In genomic region chr12:99406254-99406653, GRCm38 (mm10) we compare ENCODE assay signal across 9 mouse cellular contexts.
DNase-seq lines count a peak whose midpoint lies in the region; ATAC-seq and TF ChIP-seq lines count a peak whose summit lies in the region.
"Had no signal": no experiment of that assay in that cellular context is flagged by ENCODE, and none has a peak within 500 bp of the region (broad histone marks: within the 10 kb centered on the region; RNA-seq: fewer than 3 reads in every experiment).

No protein-coding gene starts in this region.

- H3K36me3 ChIP-seq in heart, embryonic 16.5 days (ENCODE audit: control insufficient read depth, insufficient read depth), result no peaks in the 10 kb centered on the region; the same call in 1 of the 2 replicates
- no peaks in the 10 kb centered on the region for H3K36me3 ChIP-seq in midbrain, postnatal 0 days (ENCODE audit: insufficient read depth, low read length)

- H3K27ac ChIP-seq in heart, embryonic 16.5 days (ENCODE audit: low read length), result peak overlapping the region; percentile 39; the same call in 1 of the 2 replicates
- no peak overlapping the region for H3K27ac ChIP-seq in midbrain, postnatal 0 days (ENCODE audit: low read depth, low read length)
- H3K27ac ChIP-seq: limb, embryonic 12.5 days had no signal

- no peak overlapping the region for H3K9ac ChIP-seq in heart, embryonic 16.5 days (ENCODE audit: low read length)
- no peak overlapping the region for H3K9ac ChIP-seq in midbrain, postnatal 0 days (replicated peaks; ENCODE audit: low read length, poor library complexity, severe bottlenecking)
- H3K9ac ChIP-seq: limb, embryonic 12.5 days had no signal

- ATAC-seq in heart, embryonic 16.5 days (replicated peaks; ENCODE audit: extremely low read depth, insufficient read depth, low FRiP score), result no peak
- ATAC-seq in midbrain, postnatal 0 days (ENCODE audit: low FRiP score), result no peak

- DNase-seq in kidney, adult 9 months, result peak; percentile 35
- DNase-seq in kidney, adult 11 months, result no peak
- DNase-seq in cerebellum, adult 18-20 months, result peak; percentile 47 to 52
- peak; percentile 27 for DNase-seq in layer of hippocampus, adult 9-10 months (ENCODE audit: low spot score)
- peak; percentile 25 for DNase-seq in midbrain, postnatal 0 days (ENCODE audit: low spot score)
- DNase-seq in urinary bladder, postnatal 4 days (ENCODE audit: low spot score in 2 of 2), result no peak
- no peak for DNase-seq in left cerebral cortex, postnatal 36 days (ENCODE audit: low spot score in 2 of 2)

- intact Hi-C loops in left cerebral cortex, postnatal 36 days (cut with DNase I), result no loop called here

- H3K4me3 ChIP-seq in heart, embryonic 16.5 days (ENCODE audit: low read length), result no peak overlapping the region
- no peak overlapping the region for H3K4me3 ChIP-seq in midbrain, postnatal 0 days (ENCODE audit: low read depth, low read length)
- H3K4me3 ChIP-seq: limb, embryonic 12.5 days had no signal

- H3K4me2 ChIP-seq in heart, embryonic 16.5 days (ENCODE audit: low read depth, low read length), result no peak overlapping the region
- H3K4me2 ChIP-seq in midbrain, postnatal 0 days (ENCODE audit: low read depth, low read length, poor library complexity, severe bottlenecking), result no peak overlapping the region
- H3K4me2 ChIP-seq: limb, embryonic 12.5 days had no signal

- peaks cover 7% of the 10 kb centered on the region for H3K4me1 ChIP-seq in heart, embryonic 16.5 days (ENCODE audit: control insufficient read depth, insufficient read depth, low read length)
- H3K4me1 ChIP-seq in midbrain, postnatal 0 days (ENCODE audit: insufficient read depth, low read length), result no peaks in the 10 kb centered on the region

- H3K27me3 ChIP-seq in heart, embryonic 16.5 days (ENCODE audit: control insufficient read depth, insufficient read depth, low read length), result no peaks in the 10 kb centered on the region
- no peaks in the 10 kb centered on the region for H3K27me3 ChIP-seq in midbrain, postnatal 0 days (ENCODE audit: insufficient read depth, low read length)
- H3K27me3 ChIP-seq: limb, embryonic 12.5 days had no signal

- WGBS in heart, embryonic 16.5 days, result 58% methylated on average over 9 of the region's 9 CpGs
- 27% methylated on average over 9 of the region's 9 CpGs for WGBS in midbrain, postnatal 0 days

- H3K9me3 ChIP-seq in heart, embryonic 16.5 days (replicated peaks; ENCODE audit: control insufficient read depth, low read length), result peaks cover 4% of the 10 kb centered on the region; the same call in 1 of the 2 replicates
- no peaks in the 10 kb centered on the region for H3K9me3 ChIP-seq in midbrain, postnatal 0 days (ENCODE audit: low read length)

- no peak for TF ChIP-seq CTCF in midbrain, postnatal 0 days (IDR thresholded peaks at IDR 0.05)

Comparison
In these comparisons a context has a peak if more than half of its experiments do, and no peak if none do; other contexts are left out.
1. DNase-seq: peak in kidney, adult 9 months (single experiment), cerebellum, adult 18-20 months (2 of 2), layer of hippocampus, adult 9-10 months (single experiment) and midbrain, postnatal 0 days (single experiment); none in kidney, adult 11 months (single experiment), urinary bladder, postnatal 4 days (0 of 2) and left cerebral cortex, postnatal 36 days (0 of 2).